Mouse (Mus musculus) cerebellum, adult 2 months (tissue): ENCODE data around the gene Vwc2.

ENCODE experiments used
- CTCF ChIP-seq: fragments of 200-500 bp; IDR thresholded peaks from 2 replicates; pipeline ENCODE4 v1.5.1; 2011; ENCODE audit warnings: low read depth, mild to moderate bottlenecking, control low read depth, low read length, moderate library complexity, borderline replicate concordance; ENCODE audit not compliant: insufficient read depth
- POLR2A ChIP-seq: fragments of 200-500 bp; IDR thresholded peaks from 2 replicates; pipeline ENCODE4 v1.6.1; 2011; ENCODE audit warnings: low read length, control low read depth, borderline replicate concordance; ENCODE audit not compliant: insufficient read depth

- TF ChIP-seq CTCF (no peak), POLR2A (no peak)
Measured at GRCm38 (mm10) chr11:11113576-11114233, at the start of gene Vwc2.
